Mouse (Mus musculus): Measurements from ENCODE around the gene Zfp575. TPM values are rescaled to one million over a fixed set of nuclear protein-coding genes. Genes with fewer than 3 reads are reported as not detected.

The Zfp575 gene
- polyA plus RNA-seq, 1 experiment from 2014 or later = 0.57 TPM

- no peaks in the 10 kb centered on the region for H3K9me3 ChIP-seq (replicated peaks)
- H3K36me3 ChIP-seq = peaks cover 8% of the 10 kb centered on the region
- 81% methylated on average over 10 of the region's 10 CpGs for WGBS (ENCODE audit: insufficient replicate concordance)
- no peak overlapping the region for H3K4me3 ChIP-seq
- H3K27me3 ChIP-seq (replicated peaks) = no peaks in the 10 kb centered on the region
- no peak overlapping the region for H3K9ac ChIP-seq
- H3K4me1 ChIP-seq = peaks cover 3% of the 10 kb centered on the region; the same call in 1 of the 2 replicates
- no peak for ATAC-seq
- H3K4me2 ChIP-seq = no peak overlapping the region
- no peak overlapping the region for H3K27ac ChIP-seq
Measured at GRCm38 (mm10) chr7:24577811-24578210, 9.6 kb downstream of the Zfp575 start.

- Histone ChIP-seq H3K4me2 (no peak overlapping the region), H3K9me3 (replicated peaks) (no peaks in the 10 kb centered on the region), H3K36me3 (peaks cover 39% of the 10 kb centered on the region), H3K27ac (no peak overlapping the region), H3K4me3 (no peak overlapping the region), H3K27me3 (replicated peaks) (no peaks in the 10 kb centered on the region), H3K9ac (no peak overlapping the region), H3K4me1 (peaks cover 3% of the 10 kb centered on the region; the same call in 1 of the 2 replicates)
- 58% methylated on average over 12 of the region's 12 CpGs for WGBS (ENCODE audit: insufficient replicate concordance)
- ATAC-seq = peak; percentile 50
Measured at GRCm38 (mm10) chr7:24574224-24574796, 13.1 kb downstream of the Zfp575 start.

GRCm38 (mm10) chr7:24572455-24572854 is 15.0 kb downstream of the Zfp575 start:
- H3K4me1 ChIP-seq = peaks cover 3% of the 10 kb centered on the region; the same call in 1 of the 2 replicates
- peaks cover 58% of the 10 kb centered on the region for H3K36me3 ChIP-seq
- H3K9me3 ChIP-seq (replicated peaks) = no peaks in the 10 kb centered on the region
- no peak overlapping the region for H3K4me3 ChIP-seq
- no peak overlapping the region for H3K27ac ChIP-seq
- no peak overlapping the region for H3K9ac ChIP-seq
- H3K27me3 ChIP-seq (replicated peaks) = no peaks in the 10 kb centered on the region
- no peak for ATAC-seq
- WGBS (ENCODE audit: insufficient replicate concordance) = 56% methylated on average over 5 of the region's 5 CpGs
- no peak overlapping the region for H3K4me2 ChIP-seq

GRCm38 (mm10) chr7:24571071-24571470 is 16.4 kb downstream of the Zfp575 start:
- Histone ChIP-seq H3K36me3 (peaks cover 72% of the 10 kb centered on the region), H3K4me1 (peaks cover 3% of the 10 kb centered on the region; the same call in 1 of the 2 replicates), H3K27ac (no peak overlapping the region), H3K9me3 (replicated peaks) (no peaks in the 10 kb centered on the region), H3K9ac (no peak overlapping the region), H3K27me3 (replicated peaks) (no peaks in the 10 kb centered on the region), H3K4me3 (no peak overlapping the region), H3K4me2 (no peak overlapping the region)
- ATAC-seq = no peak
- WGBS (ENCODE audit: insufficient replicate concordance) = 72% methylated on average over 4 of the region's 4 CpGs

GRCm38 (mm10) chr7:24568512-24568911 is 18.9 kb downstream of the Zfp575 start:
- Histone ChIP-seq H3K9me3 (replicated peaks) (no peaks in the 10 kb centered on the region), H3K4me2 (no peak overlapping the region), H3K9ac (no peak overlapping the region), H3K4me3 (no peak overlapping the region), H3K27me3 (replicated peaks) (no peaks in the 10 kb centered on the region), H3K27ac (no peak overlapping the region), H3K36me3 (peaks cover 92% of the 10 kb centered on the region), H3K4me1 (peaks cover under 1% of the 10 kb centered on the region; the same call in 1 of the 2 replicates)
- ATAC-seq = no peak
- WGBS (ENCODE audit: insufficient replicate concordance) = 86% methylated on average over 4 of the region's 4 CpGs

- Histone ChIP-seq H3K36me3 (peaks cover 92% of the 10 kb centered on the region), H3K4me3 (no peak overlapping the region)
Measured at GRCm38 (mm10) chr7:24566206-24566605, 21.2 kb downstream of the Zfp575 start.

GRCm38 (mm10) chr7:24565627-24566026 is 21.8 kb downstream of the Zfp575 start:
- no peak for ATAC-seq
- Histone ChIP-seq H3K9me3 (replicated peaks) (no peaks in the 10 kb centered on the region), H3K4me3 (no peak overlapping the region), H3K36me3 (peaks cover 92% of the 10 kb centered on the region), H3K4me1 (no peaks in the 10 kb centered on the region), H3K27ac (no peak overlapping the region), H3K4me2 (no peak overlapping the region), H3K27me3 (replicated peaks) (no peaks in the 10 kb centered on the region), H3K9ac (no peak overlapping the region)
- 92% methylated on average over 11 of the region's 11 CpGs for WGBS (ENCODE audit: insufficient replicate concordance)

More at GRCm38 (mm10) chr7:24566206-24566605, 21.2 kb downstream of the Zfp575 start:
- H3K9me3 ChIP-seq (replicated peaks) = no peaks in the 10 kb centered on the region
- H3K9ac ChIP-seq = no peak overlapping the region
- no peaks in the 10 kb centered on the region for H3K4me1 ChIP-seq
- WGBS (ENCODE audit: insufficient replicate concordance) = 86% methylated on average over 9 of the region's 9 CpGs
- H3K4me2 ChIP-seq = no peak overlapping the region
- ATAC-seq = no peak
- no peak overlapping the region for H3K27ac ChIP-seq
- H3K27me3 ChIP-seq (replicated peaks) = no peaks in the 10 kb centered on the region

GRCm38 (mm10) chr7:24564607-24565265 is 22.7 kb downstream of the Zfp575 start:
- Histone ChIP-seq H3K27ac (no peak overlapping the region), H3K4me3 (no peak overlapping the region), H3K27me3 (replicated peaks) (no peaks in the 10 kb centered on the region), H3K9me3 (replicated peaks) (no peaks in the 10 kb centered on the region), H3K4me2 (no peak overlapping the region), H3K9ac (no peak overlapping the region), H3K36me3 (peaks cover 92% of the 10 kb centered on the region), H3K4me1 (no peaks in the 10 kb centered on the region)
- ATAC-seq = peak; percentile 60
- 64% methylated on average over 6 of the region's 6 CpGs for WGBS (ENCODE audit: insufficient replicate concordance)

- WGBS (ENCODE audit: insufficient replicate concordance) = 68% methylated on average over 4 of the region's 4 CpGs
- H3K4me1 ChIP-seq = no peaks in the 10 kb centered on the region
- H3K4me2 ChIP-seq = no peak overlapping the region
- no peak overlapping the region for H3K4me3 ChIP-seq
- no peaks in the 10 kb centered on the region for H3K9me3 ChIP-seq (replicated peaks)
- no peak for ATAC-seq
- no peak overlapping the region for H3K9ac ChIP-seq
- H3K27me3 ChIP-seq (replicated peaks) = no peaks in the 10 kb centered on the region
- H3K27ac ChIP-seq = no peak overlapping the region
- peaks cover 95% of the 10 kb centered on the region for H3K36me3 ChIP-seq
Measured at GRCm38 (mm10) chr7:24563837-24564206, 23.6 kb downstream of the Zfp575 start.

- no peak for ATAC-seq
- H3K9me3 ChIP-seq (replicated peaks) = no peaks in the 10 kb centered on the region
- H3K36me3 ChIP-seq = peaks cover 93% of the 10 kb centered on the region
- H3K27ac ChIP-seq = no peak overlapping the region
- no peaks in the 10 kb centered on the region for H3K4me1 ChIP-seq
- no peaks in the 10 kb centered on the region for H3K27me3 ChIP-seq (replicated peaks)
- H3K9ac ChIP-seq = no peak overlapping the region
- 85% methylated on average over 8 of the region's 8 CpGs for WGBS (ENCODE audit: insufficient replicate concordance)
- H3K4me2 ChIP-seq = no peak overlapping the region
- H3K4me3 ChIP-seq = no peak overlapping the region
Measured at GRCm38 (mm10) chr7:24563191-24563836, 24.1 kb downstream of the Zfp575 start.

GRCm38 (mm10) chr7:24561450-24561849 is 26.0 kb downstream of the Zfp575 start:
- no peaks in the 10 kb centered on the region for H3K4me1 ChIP-seq
- H3K27me3 ChIP-seq (replicated peaks) = no peaks in the 10 kb centered on the region
- H3K27ac ChIP-seq = no peak overlapping the region
- WGBS (ENCODE audit: insufficient replicate concordance) = 86% methylated on average over 4 of the region's 4 CpGs
- H3K9me3 ChIP-seq (replicated peaks) = no peaks in the 10 kb centered on the region
- H3K36me3 ChIP-seq = peaks cover 85% of the 10 kb centered on the region
- H3K9ac ChIP-seq = no peak overlapping the region
- H3K4me3 ChIP-seq = no peak overlapping the region
- ATAC-seq = no peak
- H3K4me2 ChIP-seq = no peak overlapping the region

- ATAC-seq = no peak
- H3K4me2 ChIP-seq = no peak overlapping the region
- WGBS (ENCODE audit: insufficient replicate concordance) = 86% methylated on average over 10 of the region's 10 CpGs
Measured at GRCm38 (mm10) chr7:24555786-24556185, 31.7 kb downstream of the Zfp575 start.

More at GRCm38 (mm10) chr7:24555786-24556185, 31.7 kb downstream of the Zfp575 start:
- Histone ChIP-seq H3K27ac (no peak overlapping the region), H3K9ac (no peak overlapping the region), H3K27me3 (replicated peaks) (no peaks in the 10 kb centered on the region), H3K4me3 (no peak overlapping the region), H3K4me1 (peaks cover 8% of the 10 kb centered on the region; the same call in 1 of the 2 replicates), H3K36me3 (peaks cover 85% of the 10 kb centered on the region), H3K9me3 (replicated peaks) (no peaks in the 10 kb centered on the region)
